Mouse (Mus musculus): Measurements from ENCODE around the gene Zbtb16.

DNA sequence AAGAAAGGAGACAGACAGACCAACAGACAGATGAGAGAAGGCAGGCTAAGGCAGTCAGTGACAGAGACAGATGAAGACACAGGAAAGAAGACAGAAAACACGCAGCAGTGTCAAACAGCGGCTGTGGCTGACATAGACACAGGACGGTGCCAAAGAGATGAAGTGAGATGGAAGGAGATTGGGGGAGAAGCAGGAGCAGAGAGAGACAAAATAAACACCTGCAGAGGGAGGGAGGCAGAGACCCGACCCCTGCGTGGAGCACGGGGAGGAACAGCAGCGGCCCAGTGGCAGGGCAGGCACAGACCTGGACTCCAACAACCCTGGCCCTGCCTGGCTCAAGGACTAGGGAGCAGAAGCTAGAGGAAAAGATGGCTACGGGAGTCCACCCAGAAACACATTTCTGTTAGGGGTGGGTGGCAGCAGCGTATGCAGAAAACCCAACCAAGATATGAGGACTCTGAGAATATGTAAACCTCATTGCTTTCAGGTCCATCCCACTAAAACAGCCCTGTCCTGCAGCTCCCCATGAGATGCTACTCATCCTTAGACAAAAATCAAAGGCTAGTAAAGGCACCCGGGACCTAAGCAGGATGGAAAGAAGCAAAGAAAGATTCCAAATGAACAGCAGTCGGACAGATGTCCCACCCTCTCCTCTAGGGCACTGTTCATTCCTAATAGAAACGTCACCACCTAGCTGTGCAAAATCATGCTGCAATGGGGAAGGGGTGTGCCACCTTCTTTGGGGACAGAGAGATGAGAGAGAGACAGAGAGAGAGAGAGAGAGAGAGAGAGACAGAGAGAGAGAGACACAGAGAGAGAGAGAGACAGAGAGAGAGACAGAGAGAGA, 100.3 kb downstream of the Zbtb16 start:
- TF ChIP-seq POLR2A (IDR thresholded peaks at IDR 0.05; ENCODE audit: extremely low read depth, insufficient read depth, low read length) = no peak
- TF ChIP-seq CTCF (IDR thresholded peaks at IDR 0.05; ENCODE audit: low read depth, low read length) = no peak
